Comparison of ENCODE assay signal across 8 mouse cellular contexts in genomic region chr2:32857584-32857983, GRCm38 (mm10). TPM values are rescaled to one million over a fixed set of nuclear protein-coding genes. Genes with fewer than 3 reads are reported as not detected.
DNase-seq lines count a peak whose midpoint lies in the region; ATAC-seq and TF ChIP-seq lines count a peak whose summit lies in the region.

No protein-coding gene starts in this region.

- H3K9ac ChIP-seq in limb, embryonic 12.5 days (replicated peaks) = no peak overlapping the region
- H3K9ac ChIP-seq in midbrain, embryonic 15.5 days = no peak overlapping the region

- H3K9me3 ChIP-seq in limb, embryonic 12.5 days = no peaks in the 10 kb centered on the region
- H3K9me3 ChIP-seq in midbrain, embryonic 15.5 days = no peaks in the 10 kb centered on the region

- no peak overlapping the region for H3K4me2 ChIP-seq in limb, embryonic 12.5 days
- H3K4me2 ChIP-seq in midbrain, embryonic 15.5 days = peak overlapping the region; percentile 18; the same call in 1 of the 2 replicates

- ATAC-seq in limb, embryonic 12.5 days (ENCODE audit: insufficient number of reproducible peaks, insufficient read depth, low FRiP score, low TSS enrichment, low read depth) = no peak
- peak; percentile 49; the same call in 1 of the 2 replicates for ATAC-seq in midbrain, embryonic 15.5 days (replicated peaks)

- no peak overlapping the region for H3K4me3 ChIP-seq in cortical plate, adult 2 months (ENCODE audit: insufficient read depth, low read length)
- no peak overlapping the region for H3K4me3 ChIP-seq in limb, embryonic 12.5 days (replicated peaks)
- no peak overlapping the region for H3K4me3 ChIP-seq in midbrain, embryonic 15.5 days
- H3K4me3 ChIP-seq in spleen, adult 2 months (ENCODE audit: extremely low read depth, insufficient read depth, insufficient read length) = no peak overlapping the region

- WGBS in limb, embryonic 12.5 days = 2% methylated on average over 7 of the region's 7 CpGs
- 2% methylated on average over 7 of the region's 7 CpGs for WGBS in midbrain, embryonic 15.5 days
- WGBS in spleen, adult 2 months = 0% methylated on average over 7 of the region's 7 CpGs

- peak; percentile 87 for TF ChIP-seq CTCF in cortical plate, adult 2 months (IDR thresholded peaks at IDR 0.05; ENCODE audit: extremely low read depth, insufficient read depth, low read length)
- peak; percentile 94 for TF ChIP-seq CTCF in spleen, adult 2 months (IDR thresholded peaks at IDR 0.05; ENCODE audit: extremely low read depth, insufficient read depth, insufficient read length, insufficient replicate concordance)

- no peaks in the 10 kb centered on the region for H3K36me3 ChIP-seq in limb, embryonic 12.5 days
- H3K36me3 ChIP-seq in midbrain, embryonic 15.5 days (replicated peaks) = no peaks in the 10 kb centered on the region
- H3K36me3 ChIP-seq in spleen, adult 2 months (ENCODE audit: control insufficient read depth, insufficient read depth, low read length) = no peaks in the 10 kb centered on the region

- TF ChIP-seq POLR2A in cortical plate, adult 2 months (IDR thresholded peaks at IDR 0.05; ENCODE audit: extremely low read depth, insufficient read depth, low read length) = no peak
- no peak for TF ChIP-seq POLR2A in spleen, adult 2 months (IDR thresholded peaks at IDR 0.05; ENCODE audit: low read depth, low read length)

- no peaks in the 10 kb centered on the region for H3K4me1 ChIP-seq in cortical plate, adult 2 months (ENCODE audit: control insufficient read depth, insufficient read depth, low read length)
- H3K4me1 ChIP-seq in limb, embryonic 12.5 days (replicated peaks) = no peaks in the 10 kb centered on the region
- peaks cover 6% of the 10 kb centered on the region for H3K4me1 ChIP-seq in midbrain, embryonic 15.5 days
- no peaks in the 10 kb centered on the region for H3K4me1 ChIP-seq in spleen, adult 2 months (ENCODE audit: control insufficient read depth, insufficient read depth, insufficient read length)

- DNase-seq in adrenal gland, adult (ENCODE audit: inconsistent age in 2 of 2, low spot score in 1 of 2) = peak; percentile 85 to 92
- DNase-seq in adrenal gland, adult 8-10 months = no peak
- peak; percentile 74 to 77 for DNase-seq in gastrocnemius, postnatal 4 days (ENCODE audit: low spot score in 2 of 2)
- peak; percentile 56 for DNase-seq in kidney, adult 11 months
- peak; percentile 52 to 65 for DNase-seq in spleen, adult 2 months (ENCODE audit: low read depth in 1 of 2, low spot score in 2 of 2)

- H3K27me3 ChIP-seq in limb, embryonic 12.5 days = peaks cover 4% of the 10 kb centered on the region; the same call in 1 of the 2 replicates
- no peaks in the 10 kb centered on the region for H3K27me3 ChIP-seq in midbrain, embryonic 15.5 days (replicated peaks)
- no peaks in the 10 kb centered on the region for H3K27me3 ChIP-seq in spleen, adult 2 months (ENCODE audit: control insufficient read depth, insufficient read depth, low read length)

- H3K27ac ChIP-seq in cortical plate, adult 2 months (ENCODE audit: insufficient read depth, low read length) = no peak overlapping the region
- 0 out of 2 replicates have a peak overlapping the region, but pooled peaks have one; percentile 7 for H3K27ac ChIP-seq in limb, embryonic 12.5 days
- no peak overlapping the region for H3K27ac ChIP-seq in midbrain, embryonic 15.5 days
- no peak overlapping the region for H3K27ac ChIP-seq in spleen, adult 2 months (ENCODE audit: insufficient read depth, low read length)

RNA-seq across cellular contexts. Expression of gene Stxbp1, which starts 10.5 kb away (rescaled TPM):
- total RNA-seq in adrenal gland, adult 8-10 months (2022) = 10 to 100 TPM; 23.8 to 50.5 (median 37.5) TPM
- 709 and 713 TPM in 2 replicates for polyA plus RNA-seq in cortical plate, adult 2 months (2012; rRNA removed)
- total RNA-seq in gastrocnemius, postnatal 4 days (2021) = 10 to 100 TPM; 16.3 to 16.9 TPM
- 18.8 and 20.0 TPM in 2 replicates for polyA plus RNA-seq in limb, embryonic 12.5 days (2016; fragmentation: Nextera tagmentation; extraction: Ambion mirVana)
- 324 and 330 TPM in 2 replicates for polyA plus RNA-seq in midbrain, embryonic 15.5 days (2015; fragmentation: Nextera tagmentation; extraction: Ambion mirVana)
- polyA plus RNA-seq in spleen, adult 2 months (2012; rRNA removed) = 5.5 and 5.6 TPM in 2 replicates

RNA-seq across cellular contexts. Expression of gene Fam129b, which starts 18.3 kb away (rescaled TPM):
- total RNA-seq in adrenal gland, adult 8-10 months (2022) = 10 to 100 TPM; 18.7 to 35.3 (median 29.3) TPM
- polyA plus RNA-seq in cortical plate, adult 2 months (2012; rRNA removed) = 27.1 and 29.0 TPM in 2 replicates
- total RNA-seq in gastrocnemius, postnatal 4 days (2021) = 10 to 100 TPM; 26.8 to 27.5 TPM
- polyA plus RNA-seq in limb, embryonic 12.5 days (2016; fragmentation: Nextera tagmentation; extraction: Ambion mirVana) = 48.0 and 48.1 TPM in 2 replicates
- polyA plus RNA-seq in midbrain, embryonic 15.5 days (2015; fragmentation: Nextera tagmentation; extraction: Ambion mirVana) = 29.7 and 31.3 TPM in 2 replicates
- polyA plus RNA-seq in spleen, adult 2 months (2012; rRNA removed) = 11.0 and 11.6 TPM in 2 replicates

Comparison
In these comparisons a context has a peak if more than half of its experiments do, and no peak if none do; other contexts are left out.
1. RNA of gene Stxbp1, which starts 10.5 kb away (polyA plus RNA-seq): 709 to 713 TPM in cortical plate, adult 2 months and 324 to 330 TPM in midbrain, embryonic 15.5 days; 18.8 to 20.0 TPM in limb, embryonic 12.5 days and 5.5 to 5.6 TPM in spleen, adult 2 months; every median in the first group is over 10 times any median in the second.